Mouse (Mus musculus) myocyte (in vitro differentiated cells): ENCODE data around the gene Lsm10. TPM values are rescaled to one million over a fixed set of nuclear protein-coding genes. Genes with fewer than 3 reads are reported as not detected.

Experiments
- H3K27me3 ChIP-seq: one replicate; pipeline ENCODE4 v1.6.1; 2011; ENCODE audit not compliant: control insufficient read depth, insufficient read depth, insufficient read length
- H3K36me3 ChIP-seq: one replicate; pipeline ENCODE4 v1.6.1; 2011; ENCODE audit not compliant: control insufficient read depth, insufficient read depth
- H3K4me2 ChIP-seq: one replicate; pipeline ENCODE4 v1.6.1; 2011; ENCODE audit warnings: low read depth, control low read depth
- H3K4me3 ChIP-seq: one replicate; pipeline ENCODE4 v1.5.1; 2011; ENCODE audit warnings: mild to moderate bottlenecking, control low read depth, moderate library complexity
- H3K79me2 ChIP-seq: one replicate; pipeline ENCODE4 v1.6.1; 2011; ENCODE audit not compliant: control insufficient read depth, insufficient read depth
- H3ac ChIP-seq: one replicate; pipeline ENCODE4 v1.6.1; 2011; ENCODE audit not compliant: control insufficient read depth, insufficient read length
- CEBPB ChIP-seq: IDR thresholded peaks from 2 replicates; pipeline ENCODE4 v1.6.1; 2011; ENCODE audit warnings: mild to moderate bottlenecking, moderate library complexity; ENCODE audit not compliant: poor library complexity, insufficient read depth, severe bottlenecking
- E2F4 ChIP-seq: IDR thresholded peaks from one replicate; pipeline ENCODE4 v1.6.1; 2011; ENCODE audit warnings: mild to moderate bottlenecking, control low read depth, moderate library complexity; ENCODE audit not compliant: insufficient read depth
- MAX ChIP-seq: IDR thresholded peaks from one replicate; pipeline ENCODE4 v1.6.1; 2011; ENCODE audit warnings: low read depth, mild to moderate bottlenecking, control low read depth
- MYOD1 ChIP-seq, 3 experiments: IDR thresholded peaks; one replicate each; pipeline ENCODE4 v1.6.1; 2011; ENCODE audit warnings: control low read depth in 2 of 3, low read depth in 2 of 3, mild to moderate bottlenecking in 2 of 3, moderate library complexity in 1 of 3; ENCODE audit not compliant: insufficient read length in 2 of 3, control insufficient read depth in 1 of 3
- MYOG ChIP-seq, 3 experiments: IDR thresholded peaks; one replicate each; pipeline ENCODE4 v1.6.1; 2011; ENCODE audit warnings: control low read depth in 2 of 3, low read depth in 2 of 3, mild to moderate bottlenecking in 2 of 3; ENCODE audit not compliant: insufficient read length in 2 of 3, control insufficient read depth in 1 of 3, insufficient read depth in 1 of 3
- POLR2A ChIP-seq: IDR thresholded peaks from one replicate; pipeline ENCODE4 v1.6.1; 2011; ENCODE audit warnings: low read depth, mild to moderate bottlenecking, control low read depth, moderate library complexity; ENCODE audit not compliant: insufficient read length
- POLR2AphosphoS2 ChIP-seq: IDR thresholded peaks from one replicate; pipeline ENCODE4 v1.6.1; 2011; ENCODE audit warnings: low read depth, control low read depth; ENCODE audit not compliant: insufficient read length
- REST ChIP-seq: IDR thresholded peaks from one replicate; pipeline ENCODE4 v1.6.1; 2011; ENCODE audit warnings: mild to moderate bottlenecking, control low read depth, moderate library complexity; ENCODE audit not compliant: insufficient read depth, insufficient read length
- SRF ChIP-seq: IDR thresholded peaks from one replicate; pipeline ENCODE4 v1.6.1; 2011; ENCODE audit warnings: low read depth; ENCODE audit not compliant: control insufficient read depth, insufficient read length
- TCF12 ChIP-seq: IDR thresholded peaks from one replicate; pipeline ENCODE4 v1.6.1; 2011; ENCODE audit warnings: mild to moderate bottlenecking, control low read depth; ENCODE audit not compliant: poor library complexity, insufficient read depth, severe bottlenecking
- TCF3 ChIP-seq: IDR thresholded peaks from one replicate; pipeline ENCODE4 v1.6.1; 2011; ENCODE audit warnings: low read depth, control low read depth; ENCODE audit not compliant: insufficient read length
- USF1 ChIP-seq: IDR thresholded peaks from one replicate; pipeline ENCODE4 v1.6.1; 2011; ENCODE audit warnings: low read depth, mild to moderate bottlenecking, control low read depth, moderate library complexity
- polyA plus RNA-seq: library from polyadenylated mRNA; unstranded; fragments of >200 nt; fragmentation: generic; extraction: Trizol; gene quantifications from one replicate; pipeline ENCODE4 v1.2.1, GENCODE M21; 2012; ENCODE audit warnings: missing spikeins

The Lsm10 gene
- polyA plus RNA-seq, 1 experiment: 50.5 TPM

GRCm38 (mm10) chr4:126068842-126069241, 27.6 kb upstream of the Lsm10 start:
- no peak overlapping the region for H3K4me3 ChIP-seq
- TF ChIP-seq MAX (no peak), SRF (no peak), USF1 (no peak), REST (no peak), TCF12 (no peak), POLR2AphosphoS2 (no peak), E2F4 (no peak), MYOD1 (IDR thresholded peaks at IDR 0.05; ENCODE audit: control insufficient read depth in 1 of 3, insufficient read length in 2 of 3, low read depth in 2 of 3) (no peak)
- H3ac ChIP-seq: no peak overlapping the region
- H3K4me2 ChIP-seq: no peak overlapping the region
- H3K27me3 ChIP-seq: no peaks in the 10 kb centered on the region
- no peaks in the 10 kb centered on the region for H3K36me3 ChIP-seq
- H3K79me2 ChIP-seq: no peaks in the 10 kb centered on the region

GRCm38 (mm10) chr4:126077833-126078232, 18.6 kb upstream of the Lsm10 start:
- H3K79me2 ChIP-seq: no peaks in the 10 kb centered on the region
- no peak overlapping the region for H3K4me2 ChIP-seq
- H3K4me3 ChIP-seq: no peak overlapping the region
- no peaks in the 10 kb centered on the region for H3K27me3 ChIP-seq
- TF ChIP-seq CEBPB: no peak
- no peak for TF ChIP-seq USF1
- TF ChIP-seq TCF12: no peak
- no peak for TF ChIP-seq POLR2A
- TF ChIP-seq E2F4: no peak
- TF ChIP-seq TCF3: no peak
- no peak for TF ChIP-seq MYOD1 (IDR thresholded peaks at IDR 0.05; ENCODE audit: control insufficient read depth in 1 of 3, insufficient read length in 2 of 3, low read depth in 2 of 3)
- no peak for TF ChIP-seq MYOG (IDR thresholded peaks at IDR 0.05; ENCODE audit: control insufficient read depth in 1 of 3, insufficient read depth in 1 of 3, insufficient read length in 2 of 3, low read depth in 2 of 3)
- no peak for TF ChIP-seq REST
- TF ChIP-seq POLR2AphosphoS2: no peak
- TF ChIP-seq SRF: no peak
- TF ChIP-seq MAX: no peak
- H3K36me3 ChIP-seq: no peaks in the 10 kb centered on the region
- no peak overlapping the region for H3ac ChIP-seq

- no peak for TF ChIP-seq E2F4
- TF ChIP-seq POLR2AphosphoS2: no peak
- TF ChIP-seq TCF12: no peak
- no peak for TF ChIP-seq TCF3
- TF ChIP-seq REST: no peak
- no peak for TF ChIP-seq SRF
- no peak for TF ChIP-seq MAX
- no peak for TF ChIP-seq USF1
- TF ChIP-seq POLR2A: no peak
- no peak for TF ChIP-seq CEBPB
- no peak for TF ChIP-seq MYOD1 (IDR thresholded peaks at IDR 0.05; ENCODE audit: control insufficient read depth in 1 of 3, insufficient read length in 2 of 3, low read depth in 2 of 3)
- no peak for TF ChIP-seq MYOG (IDR thresholded peaks at IDR 0.05; ENCODE audit: control insufficient read depth in 1 of 3, insufficient read depth in 1 of 3, insufficient read length in 2 of 3, low read depth in 2 of 3)
- H3K4me2 ChIP-seq: no peak overlapping the region
- H3K4me3 ChIP-seq: no peak overlapping the region
- no peaks in the 10 kb centered on the region for H3K36me3 ChIP-seq
- H3K79me2 ChIP-seq: no peaks in the 10 kb centered on the region
- no peaks in the 10 kb centered on the region for H3K27me3 ChIP-seq
- H3ac ChIP-seq: no peak overlapping the region
These were observed 17.2 kb upstream of the Lsm10 start for GRCm38 (mm10) chr4:126079266-126079665.

GRCm38 (mm10) chr4:126081601-126082000, 14.8 kb upstream of the Lsm10 start:
- TF ChIP-seq E2F4 (no peak), TCF12 (no peak), SRF (no peak), POLR2A (no peak), POLR2AphosphoS2 (no peak), MYOG (IDR thresholded peaks at IDR 0.05; ENCODE audit: control insufficient read depth in 1 of 3, insufficient read depth in 1 of 3, insufficient read length in 2 of 3, low read depth in 2 of 3) (no peak), REST (no peak), USF1 (no peak), MYOD1 (IDR thresholded peaks at IDR 0.05; ENCODE audit: control insufficient read depth in 1 of 3, insufficient read length in 2 of 3, low read depth in 2 of 3) (no peak), MAX (no peak), CEBPB (no peak), TCF3 (no peak)
- Histone ChIP-seq H3ac (no peak overlapping the region), H3K4me3 (no peak overlapping the region), H3K4me2 (no peak overlapping the region), H3K79me2 (no peaks in the 10 kb centered on the region), H3K36me3 (no peaks in the 10 kb centered on the region), H3K27me3 (no peaks in the 10 kb centered on the region)

GRCm38 (mm10) chr4:126083021-126083420, 13.4 kb upstream of the Lsm10 start:
- Histone ChIP-seq H3K36me3 (no peaks in the 10 kb centered on the region), H3ac (no peak overlapping the region), H3K79me2 (no peaks in the 10 kb centered on the region), H3K4me3 (no peak overlapping the region), H3K4me2 (no peak overlapping the region), H3K27me3 (no peaks in the 10 kb centered on the region)
- TF ChIP-seq TCF12 (no peak), CEBPB (no peak), POLR2AphosphoS2 (no peak), MAX (no peak), MYOG (IDR thresholded peaks at IDR 0.05; ENCODE audit: control insufficient read depth in 1 of 3, insufficient read depth in 1 of 3, insufficient read length in 2 of 3, low read depth in 2 of 3) (no peak), E2F4 (no peak), REST (no peak), POLR2A (no peak), TCF3 (no peak), MYOD1 (IDR thresholded peaks at IDR 0.05; ENCODE audit: control insufficient read depth in 1 of 3, insufficient read length in 2 of 3, low read depth in 2 of 3) (no peak), USF1 (no peak)
